Mouse (Mus musculus) liver, embryonic 11.5 days (tissue): ENCODE measurements at regions not wholly inside any gene's neighbourhood (a gene's known extent, or its start where the extent isn't known, plus 50 kb on each side); places are given as distances from the start of the nearest gene placed in this dataset.

ENCODE experiments used
- ATAC-seq: fragments of 200-750 bp; cut with Nextera tagmentation; replicated peaks from 2 replicates; pipeline ENCODE4 v1.8.0; 2017; ENCODE audit warnings: moderate number of reproducible peaks, mild to moderate bottlenecking, moderate TSS enrichment, moderate library complexity; ENCODE audit not compliant: low FRiP score
- DNase-seq: peaks from one replicate; pipeline ENCODE4 v3.0.0-alpha.2; 2017; ENCODE audit warnings: low spot score
- H3K27ac ChIP-seq: fragments of 300-500 bp; sonication (generic); 2 replicates; pipeline ENCODE4 v1.5.1; 2014; ENCODE audit warnings: mild to moderate bottlenecking, low read depth, low read length, control low read depth
- H3K27me3 ChIP-seq: fragments of 300-500 bp; sonication (generic); replicated peaks from 2 replicates; pipeline ENCODE4 v1.6.1; 2014; ENCODE audit warnings: low read length, mixed read lengths; ENCODE audit not compliant: control insufficient read depth, insufficient read depth
- H3K36me3 ChIP-seq: fragments of 300-500 bp; sonication (generic); 2 replicates; pipeline ENCODE4 v1.6.1; 2014; ENCODE audit warnings: mild to moderate bottlenecking, low read length, moderate library complexity, mixed read lengths; ENCODE audit not compliant: control insufficient read depth, insufficient read depth
- H3K4me1 ChIP-seq: fragments of 300-500 bp; sonication (generic); replicated peaks from 2 replicates; pipeline ENCODE4 v1.6.1; 2014; ENCODE audit warnings: low read length, mixed read lengths; ENCODE audit not compliant: control insufficient read depth, insufficient read depth
- H3K4me2 ChIP-seq: fragments of 300-500 bp; sonication (generic); 2 replicates; pipeline ENCODE4 v1.6.1; 2014; ENCODE audit warnings: mild to moderate bottlenecking, control low read depth, moderate library complexity
- H3K4me3 ChIP-seq: fragments of 300-500 bp; sonication (generic); 2 replicates; pipeline ENCODE4 v1.5.1; 2014; ENCODE audit warnings: low read depth, low read length, control low read depth
- H3K9ac ChIP-seq: fragments of 300-500 bp; sonication (generic); 2 replicates; pipeline ENCODE4 v1.6.1; 2014; ENCODE audit warnings: low read depth, low read length, control low read depth
- H3K9me3 ChIP-seq: fragments of 300-500 bp; sonication (generic); 2 replicates; pipeline ENCODE4 v1.6.1; 2016; ENCODE audit warnings: low read length, inconsistent platforms, mixed read lengths; ENCODE audit not compliant: control insufficient read depth
- WGBS: fragments of 180-500 bp; shearing (Covaris S2); extraction: QIAGEN DNeasy Blood & Tissue Kit; methylation state at CpG from one replicate; pipeline ENCODE4 v1.1.7; 2014; 5-methylcytosine and 5-hydroxymethylcytosine counted together

DNA sequence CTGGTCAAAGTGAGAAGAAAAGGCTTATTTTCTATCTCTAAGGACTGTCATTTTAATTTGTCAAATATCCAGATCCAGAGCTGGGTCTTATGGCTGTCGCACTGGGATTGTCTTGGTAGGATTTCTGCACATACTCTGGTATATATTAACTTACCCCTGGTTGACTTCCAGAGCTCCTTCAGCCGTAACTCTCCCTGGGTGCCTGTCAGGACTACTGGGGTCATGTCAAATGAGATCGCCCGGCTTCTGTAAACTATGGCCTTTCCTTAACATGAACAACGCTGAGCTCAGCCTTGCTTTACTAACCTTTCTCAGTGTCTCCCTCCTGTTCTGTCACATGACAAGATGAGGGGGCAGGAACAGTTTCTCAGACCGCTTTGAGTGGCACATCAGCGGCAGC, 88.1 kb downstream of the Lrrc30 start:
- ATAC-seq, result no peak
- WGBS, result 77% methylated on average over 7 of the region's 7 CpGs

DNA sequence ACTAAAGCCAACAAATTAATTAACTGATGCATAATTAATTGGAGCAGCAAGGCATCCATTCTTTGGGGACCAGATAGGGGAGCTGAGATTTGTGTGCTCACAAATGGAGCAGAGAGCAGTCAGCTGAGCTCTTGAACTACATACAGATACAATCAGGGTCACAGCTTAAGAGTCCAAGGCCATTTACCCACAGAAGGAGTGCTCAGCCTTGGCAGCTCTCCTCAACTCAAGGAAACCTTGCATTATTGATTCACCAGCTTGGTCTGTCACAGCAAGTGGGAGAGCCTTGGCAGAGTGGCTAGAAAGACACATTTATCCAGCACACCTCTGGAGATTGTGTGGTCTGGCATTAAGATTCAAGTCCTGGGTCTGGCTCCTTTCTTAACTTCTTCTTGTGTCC, 100.2 kb downstream of the Lrrc30 start:
- Histone ChIP-seq H3K9ac (no peak overlapping the region), H3K4me1 (no peaks in the 10 kb centered on the region), H3K9me3 (no peaks in the 10 kb centered on the region), H3K27ac (no peak overlapping the region), H3K27me3 (no peaks in the 10 kb centered on the region), H3K4me3 (no peak overlapping the region), H3K4me2 (no peak overlapping the region), H3K36me3 (no peaks in the 10 kb centered on the region)
- ATAC-seq (no peak), DNase-seq (no peak)

More for the DNA sequence above, 88.1 kb downstream of the Lrrc30 start:
- H3K4me1 ChIP-seq, result no peaks in the 10 kb centered on the region
- H3K9me3 ChIP-seq, result no peaks in the 10 kb centered on the region
- H3K9ac ChIP-seq, result no peak overlapping the region
- H3K27ac ChIP-seq, result no peak overlapping the region
- no peaks in the 10 kb centered on the region for H3K27me3 ChIP-seq
- no peak for DNase-seq
- H3K4me3 ChIP-seq, result no peak overlapping the region
- H3K36me3 ChIP-seq, result no peaks in the 10 kb centered on the region
- no peak overlapping the region for H3K4me2 ChIP-seq

DNA sequence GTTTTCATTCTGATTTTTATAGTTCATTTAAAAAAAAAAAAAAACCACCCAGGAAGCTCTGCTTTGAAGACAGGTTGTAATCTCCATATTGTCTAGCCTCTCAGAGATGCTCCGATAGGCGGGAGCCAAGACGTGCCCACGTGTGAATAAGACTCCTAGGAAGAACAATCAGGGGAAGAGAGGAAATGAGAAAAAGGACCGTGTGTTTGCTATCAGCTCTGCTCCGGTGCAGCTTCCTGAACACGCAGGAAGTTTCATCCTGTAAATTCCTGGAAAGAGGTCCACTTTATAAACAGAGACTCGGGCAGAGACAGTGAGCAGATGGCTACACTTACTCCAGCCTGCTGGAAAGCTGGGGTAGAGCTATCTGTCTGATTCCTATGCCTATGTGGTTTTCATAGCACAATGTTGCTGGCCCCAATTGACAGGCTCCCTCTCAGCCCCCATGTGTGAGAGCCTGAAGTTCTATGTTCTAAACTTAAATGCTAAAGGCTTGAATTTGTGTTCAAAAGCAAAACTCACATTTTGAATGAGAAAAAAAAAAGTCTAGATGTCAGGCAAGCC, 111.6 kb downstream of the Lrrc30 start:
- no peaks in the 10 kb centered on the region for H3K27me3 ChIP-seq
- H3K27ac ChIP-seq, result no peak overlapping the region
- ATAC-seq (no peak), DNase-seq (no peak)
- H3K4me2 ChIP-seq, result no peak overlapping the region
- no peak overlapping the region for H3K9ac ChIP-seq
- H3K4me3 ChIP-seq, result no peak overlapping the region
- H3K36me3 ChIP-seq, result no peaks in the 10 kb centered on the region
- H3K4me1 ChIP-seq, result no peaks in the 10 kb centered on the region
- 0 out of 2 replicates have a peak, but pooled peaks cover 2% of the 10 kb centered on the region for H3K9me3 ChIP-seq
- WGBS, result 42% methylated on average over 8 of the region's 8 CpGs

DNA sequence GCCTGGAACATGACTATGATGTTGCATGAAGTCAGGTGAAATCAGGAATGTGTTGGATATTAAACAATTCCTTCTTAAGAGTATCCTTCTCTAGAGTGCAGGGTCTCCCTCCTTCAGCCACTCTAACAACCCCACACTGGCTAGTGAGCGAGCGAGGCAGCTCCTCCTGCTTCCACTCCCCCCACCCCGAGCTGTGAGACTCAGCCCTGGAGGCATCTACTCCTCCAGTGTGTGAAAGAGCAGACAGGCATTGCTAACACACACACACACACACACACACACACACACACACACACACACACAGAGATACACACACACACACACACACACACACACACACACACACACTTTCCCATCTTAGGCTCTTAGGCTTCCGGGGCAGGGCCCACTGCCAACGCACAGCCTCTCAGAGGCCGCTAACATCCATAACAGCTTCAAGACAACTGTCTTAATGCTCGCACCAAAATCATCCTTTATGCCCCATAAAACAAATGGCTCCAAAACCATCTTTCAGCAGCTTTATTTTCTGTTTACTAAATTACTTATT, 116.8 kb downstream of the Lrrc30 start:
- H3K27me3 ChIP-seq, result no peaks in the 10 kb centered on the region
- no peaks in the 10 kb centered on the region; the same call in none of the 2 replicates for H3K4me1 ChIP-seq
- no peak overlapping the region for H3K27ac ChIP-seq
- H3K36me3 ChIP-seq, result no peaks in the 10 kb centered on the region
- DNase-seq (no peak), ATAC-seq (no peak)
- no peak overlapping the region for H3K9ac ChIP-seq
- no peak overlapping the region for H3K4me2 ChIP-seq
- H3K4me3 ChIP-seq, result no peak overlapping the region
- 77% methylated on average over 7 of the region's 7 CpGs for WGBS
- no peaks in the 10 kb centered on the region for H3K9me3 ChIP-seq

DNA sequence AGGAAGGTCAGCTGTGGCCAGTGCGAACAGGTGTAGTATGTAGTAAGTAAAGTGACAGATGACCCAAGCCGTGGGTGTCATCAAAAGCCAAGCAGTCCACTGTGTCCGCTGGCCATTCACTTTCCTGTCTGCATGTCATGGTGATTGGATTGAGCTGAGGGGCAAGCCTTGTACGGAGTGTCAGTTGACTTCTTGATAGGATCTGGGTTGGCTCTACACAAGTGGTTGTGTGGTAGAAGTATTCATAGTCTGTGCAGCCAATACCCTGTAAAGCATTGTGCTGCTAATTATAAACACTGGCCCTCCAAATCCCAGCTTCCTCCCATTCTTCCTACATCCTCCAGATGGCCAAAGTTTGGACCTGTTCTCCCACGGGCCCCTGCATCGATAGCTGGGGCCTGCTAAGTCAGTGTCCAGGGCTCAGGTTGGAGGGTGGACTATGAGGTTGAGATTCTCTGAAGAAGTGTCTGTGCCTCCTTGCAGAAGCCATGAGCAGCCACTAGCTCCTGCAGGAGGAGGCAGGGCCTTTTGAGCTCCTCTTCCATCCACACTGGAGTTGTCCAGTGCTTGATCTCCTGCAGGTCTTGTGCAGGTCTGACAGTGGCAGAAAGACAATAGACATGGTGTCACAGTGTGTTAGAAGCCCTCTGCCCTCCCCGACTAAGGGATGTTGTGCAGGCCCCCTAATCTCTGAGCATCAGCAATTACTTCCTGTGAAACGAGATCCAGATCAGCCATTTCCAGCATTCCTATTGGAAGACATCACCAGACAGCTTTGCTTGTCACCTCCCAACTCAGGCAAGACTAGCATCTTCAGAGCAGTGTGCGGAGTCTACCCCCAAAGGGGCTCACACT, 117.9 kb downstream of the Lrrc30 start:
- Histone ChIP-seq H3K4me1 (no peaks in the 10 kb centered on the region; the same call in none of the 2 replicates), H3K9me3 (no peaks in the 10 kb centered on the region), H3K4me3 (no peak overlapping the region), H3K9ac (no peak overlapping the region), H3K4me2 (no peak overlapping the region), H3K27ac (no peak overlapping the region; the same call in 1 of the 2 replicates), H3K36me3 (no peaks in the 10 kb centered on the region), H3K27me3 (no peaks in the 10 kb centered on the region)
- 58% methylated on average over 9 of the region's 9 CpGs for WGBS
- ATAC-seq (no peak), DNase-seq (no peak)

DNA sequence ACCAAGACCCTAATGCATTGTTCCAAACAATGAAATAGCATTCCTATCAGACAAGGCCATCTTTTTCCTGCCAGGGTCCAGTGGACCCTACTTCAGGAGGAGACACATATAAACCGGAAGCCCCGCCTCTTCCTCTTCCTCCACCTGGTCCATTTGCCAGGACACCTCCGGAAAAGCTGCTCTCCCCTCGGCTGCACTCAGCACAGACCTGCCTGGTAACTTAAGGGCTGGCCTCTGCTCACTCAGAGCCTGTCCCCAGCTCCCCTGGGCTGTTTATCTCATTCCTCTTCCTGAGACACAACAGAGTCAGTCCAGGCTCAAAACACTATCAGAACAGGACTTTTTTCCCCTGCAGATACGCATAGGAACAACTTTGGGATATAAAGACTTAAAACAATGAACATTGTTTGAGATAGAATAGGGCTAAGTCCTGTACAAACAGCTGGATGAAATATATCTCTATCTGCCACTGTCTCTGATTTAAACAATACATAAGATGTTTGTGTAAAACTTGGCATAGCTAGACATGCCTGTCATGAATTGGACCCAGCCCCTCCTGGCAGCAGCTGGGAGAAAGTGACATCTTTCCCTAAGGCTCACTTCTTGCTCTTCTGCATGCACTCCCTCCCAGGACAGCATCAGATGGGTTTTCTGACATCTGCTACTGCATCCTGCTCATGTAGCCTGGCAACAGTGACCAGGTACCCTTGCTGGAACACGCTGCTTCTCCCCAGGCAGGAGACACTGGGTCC, 119.6 kb downstream of the Lrrc30 start:
- Histone ChIP-seq H3K27me3 (no peaks in the 10 kb centered on the region), H3K9ac (no peak overlapping the region), H3K27ac (peak overlapping the region; percentile 34), H3K4me1 (no peaks in the 10 kb centered on the region; the same call in none of the 2 replicates), H3K4me3 (no peak overlapping the region), H3K36me3 (no peaks in the 10 kb centered on the region), H3K4me2 (no peak overlapping the region), H3K9me3 (no peaks in the 10 kb centered on the region)
- 44% methylated on average over 6 of the region's 6 CpGs for WGBS
- DNase-seq (no peak), ATAC-seq (peak; percentile 39; the same call in 1 of the 2 replicates)

DNA sequence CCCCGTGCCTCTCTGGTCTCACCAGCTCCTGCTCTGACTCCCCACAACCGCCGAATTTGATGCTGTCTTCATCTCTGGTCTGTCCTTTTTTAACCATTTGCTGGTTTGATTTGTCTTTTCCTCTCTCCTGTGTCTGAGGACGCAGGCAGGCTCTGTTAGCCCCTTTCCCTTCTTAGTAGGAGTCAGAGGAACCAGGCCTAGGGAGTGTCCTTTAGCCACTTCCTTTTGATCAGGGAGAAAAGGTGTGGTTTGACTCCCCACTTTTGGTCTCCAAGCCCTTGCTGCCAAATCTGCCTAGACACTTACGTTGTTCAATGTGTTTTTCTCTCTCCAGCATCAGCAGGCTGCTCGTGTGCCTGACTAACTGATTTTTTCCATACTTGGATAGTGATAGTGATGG, 120.5 kb downstream of the Lrrc30 start:
- WGBS, result 48% methylated on average over 6 of the region's 6 CpGs
- no peaks in the 10 kb centered on the region; the same call in none of the 2 replicates for H3K4me1 ChIP-seq
- H3K4me3 ChIP-seq, result no peak overlapping the region
- ATAC-seq (no peak), DNase-seq (no peak)
- no peak overlapping the region; the same call in 1 of the 2 replicates for H3K27ac ChIP-seq
- no peaks in the 10 kb centered on the region for H3K27me3 ChIP-seq
- H3K9ac ChIP-seq, result no peak overlapping the region
- H3K4me2 ChIP-seq, result no peak overlapping the region
- no peaks in the 10 kb centered on the region for H3K36me3 ChIP-seq
- no peaks in the 10 kb centered on the region for H3K9me3 ChIP-seq

DNA sequence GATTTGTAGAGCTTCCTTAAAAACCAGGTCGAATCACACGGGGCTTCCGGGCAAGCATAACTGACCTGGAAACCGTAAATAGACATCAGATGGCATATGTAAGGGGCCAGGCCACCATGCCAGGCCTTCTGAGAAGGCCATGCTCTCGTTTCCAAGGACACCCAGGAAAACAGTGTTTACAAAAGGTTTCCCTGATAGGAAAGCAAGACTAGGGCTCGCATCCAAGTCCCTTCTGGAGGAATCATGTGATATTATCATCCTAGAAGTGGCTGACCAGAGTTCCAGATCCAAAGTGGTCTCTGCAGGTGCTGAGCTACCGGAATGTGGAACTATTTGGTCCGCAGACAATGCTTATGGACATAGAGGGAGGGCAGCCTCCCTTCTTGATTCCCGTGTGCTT, 122.6 kb downstream of the Lrrc30 start:
- Histone ChIP-seq H3K4me2 (no peak overlapping the region), H3K4me3 (no peak overlapping the region), H3K27ac (no peak overlapping the region), H3K27me3 (no peaks in the 10 kb centered on the region), H3K9me3 (no peaks in the 10 kb centered on the region), H3K36me3 (no peaks in the 10 kb centered on the region), H3K4me1 (no peaks in the 10 kb centered on the region; the same call in none of the 2 replicates), H3K9ac (no peak overlapping the region)
- no peak for ATAC-seq
- WGBS, result 76% methylated on average over 9 of the region's 9 CpGs
- DNase-seq, result no peak
